8 mouse cellular contexts compared by ENCODE assay signal in the genomic region with DNA sequence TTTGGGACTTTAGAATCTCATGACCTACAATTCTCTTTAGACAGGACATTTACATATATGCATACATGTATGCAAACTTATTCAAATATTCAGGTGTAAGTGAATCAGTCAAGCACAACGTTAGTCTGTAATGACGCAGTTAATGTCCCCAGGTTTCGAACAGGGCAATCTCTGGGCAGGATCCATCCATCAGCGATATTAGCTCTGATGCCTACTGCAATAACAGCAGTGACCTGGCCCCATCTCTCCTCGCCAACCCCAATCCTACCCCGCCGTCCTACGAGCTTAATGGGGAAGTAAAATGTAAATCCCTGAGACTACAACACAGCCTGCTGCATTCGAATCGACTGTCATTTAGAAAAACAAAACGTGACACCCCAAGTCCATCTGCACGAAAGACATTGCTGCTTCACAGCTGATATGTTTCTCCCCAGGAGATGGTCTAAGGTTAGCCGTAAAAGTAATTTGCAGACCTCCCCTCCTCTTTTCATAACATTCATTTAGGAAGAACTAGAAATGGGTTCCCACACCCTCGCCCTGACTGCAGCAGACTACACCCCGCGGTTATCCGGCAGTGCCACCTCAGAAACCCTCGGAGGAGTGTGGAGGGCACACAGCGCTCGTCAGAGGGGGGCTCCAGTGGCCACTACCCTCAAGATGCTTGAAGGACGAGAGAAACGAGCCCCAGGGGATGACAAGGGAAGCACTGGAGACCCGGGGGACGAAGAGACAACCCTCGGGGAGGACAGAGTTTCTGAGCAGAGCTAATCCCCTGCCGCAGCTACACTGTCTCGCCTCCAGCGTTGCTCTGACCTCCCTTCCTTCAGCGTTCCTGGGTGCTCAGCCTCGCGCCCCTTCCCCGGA. TPM values are rescaled to one million over a fixed set of nuclear protein-coding genes. Genes with fewer than 3 reads are reported as not detected.
DNase-seq lines count a peak whose midpoint lies in the region; ATAC-seq and TF ChIP-seq lines count a peak whose summit lies in the region.

No protein-coding gene starts in this region.

- peak overlapping the region; percentile 55 for H3K4me2 ChIP-seq in CH12.LX (ENCODE audit: insufficient read depth, low read depth, poor library complexity, severe bottlenecking)
- peak overlapping the region; percentile 89 for H3K4me2 ChIP-seq in liver, embryonic 13.5 days
- H3K4me2 ChIP-seq in neural tube, embryonic 14.5 days (ENCODE audit: low read depth, low read length) = peak overlapping the region; percentile 71

- DNase-seq in heart, adult 11 months = peak; percentile 92
- DNase-seq in heart, postnatal 36 days = no peak
- DNase-seq in CH12.LX (ENCODE audit: extremely low read depth) = peak; percentile 85
- DNase-seq in cerebellum, postnatal 36 days = peak; percentile 29 to 39
- DNase-seq in hindbrain, embryonic 10.5 days (ENCODE audit: low spot score) = no peak
- DNase-seq in liver, embryonic 13.5 days = peak; percentile 37
- DNase-seq in gastrocnemius, adult 18-20 months (ENCODE audit: low spot score) = no peak

- H3K79me2 ChIP-seq in CH12.LX (replicated peaks; ENCODE audit: control insufficient read depth, extremely low read depth, insufficient read depth, poor library complexity, severe bottlenecking) = peaks cover 24% of the 10 kb centered on the region

- peak overlapping the region; percentile 58 for H3K27ac ChIP-seq in CH12.LX (ENCODE audit: insufficient read depth, low read depth)
- peak overlapping the region; percentile 95 for H3K27ac ChIP-seq in hindbrain, embryonic 10.5 days
- peak overlapping the region; percentile 64 for H3K27ac ChIP-seq in liver, embryonic 13.5 days
- H3K27ac ChIP-seq in neural tube, embryonic 14.5 days (ENCODE audit: low read depth, low read length) = peak overlapping the region; percentile 84

- H3K9ac ChIP-seq in CH12.LX (ENCODE audit: insufficient read depth, low read depth) = peak overlapping the region; percentile 77
- peak overlapping the region; percentile 95 for H3K9ac ChIP-seq in liver, embryonic 13.5 days
- peak overlapping the region; percentile 90 for H3K9ac ChIP-seq in neural tube, embryonic 14.5 days (replicated peaks; ENCODE audit: low read depth, low read length)

- H3K9me3 ChIP-seq in CH12.LX (replicated peaks; ENCODE audit: low read length) = no peaks in the 10 kb centered on the region
- no peaks in the 10 kb centered on the region for H3K9me3 ChIP-seq in hindbrain, embryonic 10.5 days
- H3K9me3 ChIP-seq in liver, embryonic 13.5 days (replicated peaks) = no peaks in the 10 kb centered on the region
- no peaks in the 10 kb centered on the region for H3K9me3 ChIP-seq in neural tube, embryonic 14.5 days (ENCODE audit: control insufficient read depth, low read length)

- TF ChIP-seq EP300 in CH12.LX (IDR thresholded peaks at IDR 0.05; ENCODE audit: low read length) = peak; percentile 55

- peak overlapping the region; percentile 80 to 97 (median 84) for H3K4me3 ChIP-seq in CH12.LX (replicated peaks in 1 of 3; ENCODE audit: low read depth in 2 of 3, low read length in 2 of 3, poor library complexity in 1 of 3)
- peak overlapping the region; percentile 90 for H3K4me3 ChIP-seq in hindbrain, embryonic 10.5 days
- H3K4me3 ChIP-seq in liver, embryonic 13.5 days (replicated peaks) = peak overlapping the region; percentile 91
- H3K4me3 ChIP-seq in neural tube, embryonic 14.5 days (ENCODE audit: low read depth, low read length) = peak overlapping the region; percentile 75

- peak; percentile 83 for ATAC-seq in liver, embryonic 13.5 days (ENCODE audit: low read depth)
- ATAC-seq in neural tube, embryonic 14.5 days (ENCODE audit: low read depth) = peak; percentile 83

- H3K4me1 ChIP-seq in CH12.LX (ENCODE audit: control insufficient read depth in 1 of 2, insufficient read depth in 2 of 2) = peaks cover 15 to 47% of the 10 kb centered on the region in 2 experiments
- peaks cover 24% of the 10 kb centered on the region for H3K4me1 ChIP-seq in hindbrain, embryonic 10.5 days (replicated peaks)
- peaks cover 38% of the 10 kb centered on the region for H3K4me1 ChIP-seq in liver, embryonic 13.5 days (replicated peaks)
- H3K4me1 ChIP-seq in neural tube, embryonic 14.5 days (ENCODE audit: control insufficient read depth, insufficient read depth, low read length) = peaks cover 13% of the 10 kb centered on the region

- H3K27me3 ChIP-seq in CH12.LX (replicated peaks) = no peaks in the 10 kb centered on the region
- no peaks in the 10 kb centered on the region for H3K27me3 ChIP-seq in hindbrain, embryonic 10.5 days (ENCODE audit: insufficient read depth, poor library complexity, severe bottlenecking)
- no peaks in the 10 kb centered on the region for H3K27me3 ChIP-seq in liver, embryonic 13.5 days
- H3K27me3 ChIP-seq in neural tube, embryonic 14.5 days (ENCODE audit: control insufficient read depth, insufficient read depth, low read length) = no peaks in the 10 kb centered on the region

- TF ChIP-seq RAD21 in CH12.LX (IDR thresholded peaks at IDR 0.05; ENCODE audit: low read depth, low read length) = no peak

- peaks cover 0 to 29% of the 10 kb centered on the region in 2 experiments for H3K36me3 ChIP-seq in CH12.LX (replicated peaks in 1 of 2; ENCODE audit: control insufficient read depth in 1 of 2, insufficient read depth in 1 of 2, low read length in 1 of 2)
- H3K36me3 ChIP-seq in hindbrain, embryonic 10.5 days = no peaks in the 10 kb centered on the region
- H3K36me3 ChIP-seq in liver, embryonic 13.5 days = no peaks in the 10 kb centered on the region
- no peaks in the 10 kb centered on the region for H3K36me3 ChIP-seq in neural tube, embryonic 14.5 days (ENCODE audit: control insufficient read depth, insufficient read depth, low read length)

- TF ChIP-seq CTCF in CH12.LX (conservative IDR thresholded peaks at IDR 0.05 in 1 of 2, IDR thresholded peaks at IDR 0.05 in 1 of 2; ENCODE audit: low read depth in 2 of 2, low read length in 2 of 2) = no peak

- TF ChIP-seq POLR2A in CH12.LX (IDR thresholded peaks at IDR 0.05; ENCODE audit: low read depth, low read length) = no peak

- 3% methylated on average over 32 of the region's 32 CpGs for WGBS in hindbrain, embryonic 10.5 days
- 1% methylated on average over 32 of the region's 32 CpGs for WGBS in liver, embryonic 13.5 days (ENCODE audit: insufficient replicate concordance)
- WGBS in neural tube, embryonic 14.5 days = under 1% methylated on average over 30 of the region's 32 CpGs

- intact Hi-C loops in heart, postnatal 36 days (cut with DNase I) = no loop called here

- dilution Hi-C loops in CH12.LX (cut with MboI; ENCODE audit: extremely low pct_ligation_motif_present, extremely low pct_unique_long_range_greater_than_20kb, low sequenced_read_pairs) = no loop called here

- in situ Hi-C loops in CH12.LX (cut with MboI; ENCODE audit: low pct_ligation_motif_present, low pct_unique_long_range_greater_than_20kb, low sequenced_read_pairs) = no loop called here

TF ChIP-seq in CH12.LX, 34 proteins besides CTCF, POLR2A, EP300 and RAD21 (continues in another document):
- TF ChIP-seq RCOR1 (conservative IDR thresholded peaks at IDR 0.05; ENCODE audit: low read depth, low read length) (0 out of 2 replicates have a peak, but pooled peaks have one; percentile 10), ZC3H11A (IDR thresholded peaks at IDR 0.05; ENCODE audit: low read depth, low read length) (no peak), MAZ (IDR thresholded peaks at IDR 0.05; ENCODE audit: low read depth, low read length) (no peak), TBP (conservative IDR thresholded peaks at IDR 0.05; ENCODE audit: low read depth, low read length) (peak; percentile 87; the same call in 1 of the 2 replicates), BHLHE40 (IDR thresholded peaks at IDR 0.05; ENCODE audit: low read depth, low read length) (peak; percentile 77), ZMIZ1 (IDR thresholded peaks at IDR 0.05; ENCODE audit: low read depth, low read length) (0 out of 2 replicates have a peak, but pooled peaks have one; percentile 18), CHD1 (IDR thresholded peaks at IDR 0.05; ENCODE audit: low read depth, low read length) (peak; percentile 68; the same call in 1 of the 2 replicates), ETS1 (conservative IDR thresholded peaks at IDR 0.05; ENCODE audit: low read depth, low read length) (peak; percentile 64; the same call in 1 of the 2 replicates), TCF12 (IDR thresholded peaks at IDR 0.05; ENCODE audit: low read depth, low read length) (peak; percentile 40; the same call in 1 of the 2 replicates), POLR2AphosphoS2 (IDR thresholded peaks at IDR 0.05; ENCODE audit: low read depth, low read length) (no peak), HCFC1 (IDR thresholded peaks at IDR 0.05; ENCODE audit: low read depth, low read length) (no peak), PAX5 (IDR thresholded peaks at IDR 0.05; ENCODE audit: low read length) (no peak), SMC3 (IDR thresholded peaks at IDR 0.05; ENCODE audit: low read depth, low read length) (no peak), E2F4 (IDR thresholded peaks at IDR 0.05; ENCODE audit: insufficient replicate concordance, low read depth, low read length) (no peak), MAX (IDR thresholded peaks at IDR 0.05; ENCODE audit: low read length) (no peak; the same call in 1 of the 2 replicates), USF2 (conservative IDR thresholded peaks at IDR 0.05; ENCODE audit: low read depth, low read length) (no peak), IRF4 (IDR thresholded peaks at IDR 0.05; ENCODE audit: low read depth, low read length) (no peak), ELF1 (IDR thresholded peaks at IDR 0.05; ENCODE audit: low read depth, low read length) (no peak; the same call in 1 of the 2 replicates)

RNA-seq across cellular contexts. Expression of a gene that starts 0.6 kb away (rescaled TPM):
- total RNA-seq in heart, postnatal 36 days (2021) = 10 to 100 TPM; 26.2 to 27.4 TPM
- 46.9 and 50.9 TPM in 2 replicates for total RNA-seq in CH12.LX (2012; rRNA removed)
- 48.1 and 50.0 TPM in 2 replicates for total RNA-seq in CH12.LX (2014; rRNA removed)
- 95.0 and 99.3 TPM in 2 replicates for polyA plus RNA-seq in CH12.LX (2012; ENCODE audit: insufficient read length, low read depth)
- 53.1 and 54.3 TPM in 2 replicates for polyA plus RNA-seq in hindbrain, embryonic 10.5 days (2016; fragmentation: Nextera tagmentation; extraction: Ambion mirVana)
- polyA plus RNA-seq in liver, embryonic 13.5 days (2015; fragmentation: Nextera tagmentation; extraction: Ambion mirVana) = 29.6 and 37.5 TPM in 2 replicates
- 194 and 217 TPM in 2 replicates for polyA plus RNA-seq in neural tube, embryonic 14.5 days (2014; fragmentation: Nextera tagmentation; extraction: Ambion mirVana)
- total RNA-seq in gastrocnemius, adult 18-20 months (2021) = 10 to 100 TPM; 17.0 TPM

RNA-seq across cellular contexts. Expression of a gene that starts 13.3 kb away (rescaled TPM):
- 10 to 100 TPM; 29.8 to 30.4 TPM for total RNA-seq in heart, postnatal 36 days (2021)
- 13.3 and 16.8 TPM in 2 replicates for total RNA-seq in CH12.LX (2012; rRNA removed)
- 24.7 and 27.8 TPM in 2 replicates for total RNA-seq in CH12.LX (2014; rRNA removed)
- 14.9 and 25.2 TPM in 2 replicates for polyA plus RNA-seq in CH12.LX (2012; ENCODE audit: insufficient read length, low read depth)
- 99.1 and 116 TPM in 2 replicates for polyA plus RNA-seq in hindbrain, embryonic 10.5 days (2016; fragmentation: Nextera tagmentation; extraction: Ambion mirVana)
- polyA plus RNA-seq in liver, embryonic 13.5 days (2015; fragmentation: Nextera tagmentation; extraction: Ambion mirVana) = 21.3 and 24.1 TPM in 2 replicates
- polyA plus RNA-seq in neural tube, embryonic 14.5 days (2014; fragmentation: Nextera tagmentation; extraction: Ambion mirVana) = 172 and 174 TPM in 2 replicates
- 10 to 100 TPM; 14.7 to 22.9 TPM for total RNA-seq in gastrocnemius, adult 18-20 months (2021)

Comparison
In these comparisons a context has a peak if more than half of its experiments do, and no peak if none do; other contexts are left out.
1. DNase-seq: peak in heart, adult 11 months (single experiment), CH12.LX (single experiment), cerebellum, postnatal 36 days (2 of 2) and liver, embryonic 13.5 days (single experiment); none in heart, postnatal 36 days (0 of 2), hindbrain, embryonic 10.5 days (single experiment) and gastrocnemius, adult 18-20 months (single experiment).
2. Peak in every context shown above with its lines, with median percentiles within 50 percentile points of each other: H3K27ac ChIP-seq, H3K4me2 ChIP-seq, H3K4me3 ChIP-seq and H3K9ac ChIP-seq.